Mouse (Mus musculus): ENCODE measurements around the gene Ptpn13. TPM values are rescaled to one million over a fixed set of nuclear protein-coding genes. Genes with fewer than 3 reads are reported as not detected.

Ptpn13 gene
- total and polyA plus RNA-seq, 3 experiments: 0.04 TPM; not detected in 2

- H3K79me2 ChIP-seq (replicated peaks; ENCODE audit: control insufficient read depth, extremely low read depth, insufficient read depth, poor library complexity, severe bottlenecking): no peaks in the 10 kb centered on the region
- TF ChIP-seq BHLHE40 (IDR thresholded peaks at IDR 0.05; ENCODE audit: low read depth, low read length) (no peak), RAD21 (IDR thresholded peaks at IDR 0.05; ENCODE audit: low read depth, low read length) (no peak), IRF4 (IDR thresholded peaks at IDR 0.05; ENCODE audit: low read depth, low read length) (no peak)
- in situ Hi-C loops (cut with MboI; ENCODE audit: low pct_ligation_motif_present, low pct_unique_long_range_greater_than_20kb, low sequenced_read_pairs): no loop called here
- H3K4me2 ChIP-seq (ENCODE audit: insufficient read depth, low read depth, poor library complexity, severe bottlenecking): no peak overlapping the region
- peaks cover 0 to 4% of the 10 kb centered on the region in 2 experiments; a peak in 1 of 4 replicates for H3K4me1 ChIP-seq (ENCODE audit: control insufficient read depth in 1 of 2, insufficient read depth in 2 of 2)
- dilution Hi-C loops (cut with MboI; ENCODE audit: extremely low pct_ligation_motif_present, extremely low pct_unique_long_range_greater_than_20kb, low sequenced_read_pairs): no loop called here
- H3K4me3 ChIP-seq (replicated peaks in 1 of 3; ENCODE audit: low read depth in 2 of 3, low read length in 2 of 3, poor library complexity in 1 of 3): no peak overlapping the region
- no peak overlapping the region for H3K9ac ChIP-seq (ENCODE audit: insufficient read depth, low read depth)
- H3K36me3 ChIP-seq (replicated peaks in 1 of 2; ENCODE audit: control insufficient read depth in 1 of 2, insufficient read depth in 1 of 2, low read length in 1 of 2): no peaks in the 10 kb centered on the region
- no peak for DNase-seq (ENCODE audit: extremely low read depth)
- no peaks in the 10 kb centered on the region for H3K27me3 ChIP-seq (replicated peaks)
- no peaks in the 10 kb centered on the region for H3K9me3 ChIP-seq (replicated peaks; ENCODE audit: low read length)
- H3K27ac ChIP-seq (ENCODE audit: insufficient read depth, low read depth): no peak overlapping the region
Measured at GRCm38 (mm10) chr5:103530214-103530613, 105.2 kb downstream of the Ptpn13 start.

GRCm38 (mm10) chr5:103532841-103533390, 107.9 kb downstream of the Ptpn13 start:
- no peak for DNase-seq (ENCODE audit: extremely low read depth)
- Histone ChIP-seq H3K27ac (ENCODE audit: insufficient read depth, low read depth) (no peak overlapping the region), H3K36me3 (replicated peaks in 1 of 2; ENCODE audit: control insufficient read depth in 1 of 2, insufficient read depth in 1 of 2, low read length in 1 of 2) (no peaks in the 10 kb centered on the region), H3K27me3 (replicated peaks) (no peaks in the 10 kb centered on the region), H3K4me3 (replicated peaks in 1 of 3; ENCODE audit: low read depth in 2 of 3, low read length in 2 of 3, poor library complexity in 1 of 3) (no peak overlapping the region), H3K79me2 (replicated peaks; ENCODE audit: control insufficient read depth, extremely low read depth, insufficient read depth, poor library complexity, severe bottlenecking) (no peaks in the 10 kb centered on the region), H3K4me1 (ENCODE audit: control insufficient read depth in 1 of 2, insufficient read depth in 2 of 2) (no peaks in the 10 kb centered on the region; a peak in 1 of 4 replicates), H3K9me3 (replicated peaks; ENCODE audit: low read length) (no peaks in the 10 kb centered on the region), H3K4me2 (ENCODE audit: insufficient read depth, low read depth, poor library complexity, severe bottlenecking) (no peak overlapping the region), H3K9ac (ENCODE audit: insufficient read depth, low read depth) (no peak overlapping the region)
- in situ Hi-C loops (cut with MboI; ENCODE audit: low pct_ligation_motif_present, low pct_unique_long_range_greater_than_20kb, low sequenced_read_pairs) (no loop called here), dilution Hi-C loops (cut with MboI; ENCODE audit: extremely low pct_ligation_motif_present, extremely low pct_unique_long_range_greater_than_20kb, low sequenced_read_pairs) (no loop called here)
- TF ChIP-seq TCF12 (IDR thresholded peaks at IDR 0.05; ENCODE audit: low read depth, low read length) (no peak), GABPA (IDR thresholded peaks at IDR 0.05; ENCODE audit: insufficient replicate concordance, low read depth, low read length) (no peak), RCOR1 (conservative IDR thresholded peaks at IDR 0.05; ENCODE audit: low read depth, low read length) (no peak), MXI1 (IDR thresholded peaks at IDR 0.05; ENCODE audit: low read depth, low read length) (no peak), POLR2A (IDR thresholded peaks at IDR 0.05; ENCODE audit: low read depth, low read length) (no peak), KAT2A (IDR thresholded peaks at IDR 0.05; ENCODE audit: insufficient replicate concordance, low read length) (no peak), SIN3A (IDR thresholded peaks at IDR 0.05; ENCODE audit: low read length) (no peak), ZKSCAN1 (IDR thresholded peaks at IDR 0.05; ENCODE audit: borderline replicate concordance, low read depth, low read length) (no peak), USF1 (IDR thresholded peaks at IDR 0.05; ENCODE audit: low read depth, low read length) (no peak), MEF2A (IDR thresholded peaks at IDR 0.05; ENCODE audit: borderline replicate concordance, low read depth, low read length) (no peak)

DNA sequence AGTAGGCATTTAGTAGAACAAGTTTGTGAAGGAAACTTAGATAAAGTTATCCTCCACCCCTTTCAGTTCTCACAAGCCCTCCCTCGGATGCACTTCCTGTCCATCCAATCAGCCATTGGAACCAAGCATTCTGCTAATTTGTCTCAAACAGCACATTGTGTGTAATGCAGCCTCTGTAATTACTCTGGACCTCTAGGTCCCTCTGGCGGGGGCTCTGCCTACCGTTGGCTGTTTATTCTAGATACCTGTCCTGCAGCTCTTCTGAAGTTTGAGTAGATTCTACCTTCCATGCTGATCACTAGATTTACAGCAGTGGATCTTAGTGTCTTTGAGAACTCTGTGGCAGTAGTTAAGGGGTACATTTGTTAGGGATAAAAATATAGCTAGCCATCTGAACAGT, 109.5 kb downstream of the Ptpn13 start:
- Histone ChIP-seq H3K9me3 (replicated peaks; ENCODE audit: low read length) (no peaks in the 10 kb centered on the region), H3K27me3 (replicated peaks) (no peaks in the 10 kb centered on the region), H3K79me2 (replicated peaks; ENCODE audit: control insufficient read depth, extremely low read depth, insufficient read depth, poor library complexity, severe bottlenecking) (no peaks in the 10 kb centered on the region), H3K9ac (ENCODE audit: insufficient read depth, low read depth) (no peak overlapping the region), H3K27ac (ENCODE audit: insufficient read depth, low read depth) (no peak overlapping the region), H3K4me3 (replicated peaks in 1 of 3; ENCODE audit: low read depth in 2 of 3, low read length in 2 of 3, poor library complexity in 1 of 3) (no peak overlapping the region), H3K4me2 (ENCODE audit: insufficient read depth, low read depth, poor library complexity, severe bottlenecking) (no peak overlapping the region), H3K36me3 (replicated peaks in 1 of 2; ENCODE audit: control insufficient read depth in 1 of 2, insufficient read depth in 1 of 2, low read length in 1 of 2) (no peaks in the 10 kb centered on the region), H3K4me1 (ENCODE audit: control insufficient read depth in 1 of 2, insufficient read depth in 2 of 2) (no peaks in the 10 kb centered on the region; a peak in 1 of 4 replicates)
- TF ChIP-seq MXI1 (IDR thresholded peaks at IDR 0.05; ENCODE audit: low read depth, low read length) (no peak), RAD21 (IDR thresholded peaks at IDR 0.05; ENCODE audit: low read depth, low read length) (peak; percentile 65), E2F4 (IDR thresholded peaks at IDR 0.05; ENCODE audit: insufficient replicate concordance, low read depth, low read length) (no peak), CTCF (conservative IDR thresholded peaks at IDR 0.05 in 1 of 2, IDR thresholded peaks at IDR 0.05 in 1 of 2; ENCODE audit: low read depth in 2 of 2, low read length in 2 of 2) (peak in 1 of 2 experiments; percentile 63; a peak in 2 of 4 replicates), IRF4 (IDR thresholded peaks at IDR 0.05; ENCODE audit: low read depth, low read length) (no peak), HCFC1 (IDR thresholded peaks at IDR 0.05; ENCODE audit: low read depth, low read length) (no peak), MEF2A (IDR thresholded peaks at IDR 0.05; ENCODE audit: borderline replicate concordance, low read depth, low read length) (no peak), KAT2A (IDR thresholded peaks at IDR 0.05; ENCODE audit: insufficient replicate concordance, low read length) (no peak), ZC3H11A (IDR thresholded peaks at IDR 0.05; ENCODE audit: low read depth, low read length) (peak; percentile 13; the same call in 1 of the 2 replicates), SMC3 (IDR thresholded peaks at IDR 0.05; ENCODE audit: low read depth, low read length) (peak; percentile 81), TBP (conservative IDR thresholded peaks at IDR 0.05; ENCODE audit: low read depth, low read length) (no peak), RCOR1 (conservative IDR thresholded peaks at IDR 0.05; ENCODE audit: low read depth, low read length) (no peak)
- dilution Hi-C loops (cut with MboI; ENCODE audit: extremely low pct_ligation_motif_present, extremely low pct_unique_long_range_greater_than_20kb, low sequenced_read_pairs): no loop called here
- DNase-seq (ENCODE audit: extremely low read depth): no peak
- in situ Hi-C loops (cut with MboI; ENCODE audit: low pct_ligation_motif_present, low pct_unique_long_range_greater_than_20kb, low sequenced_read_pairs): no loop called here

Data from CH12.LX (cell line).